Mouse (Mus musculus) liver, adult 2 months (tissue): ENCODE data around the gene Lamtor4.

Experiments used
- CTCF ChIP-seq: fragments of 200-500 bp; IDR thresholded peaks from 2 replicates; pipeline ENCODE4 v1.5.1; 2011; ENCODE audit warnings: low read depth, low read length, control low read depth
- POLR2A ChIP-seq: fragments of 200-500 bp; IDR thresholded peaks from 2 replicates; pipeline ENCODE4 v1.6.1; 2011; ENCODE audit warnings: low read length, control low read depth; ENCODE audit not compliant: insufficient read depth; ENCODE audit errors: extremely low read depth

- no peak for TF ChIP-seq CTCF
- TF ChIP-seq POLR2A: no peak
Observed at GRCm38 (mm10) chr5:138274186-138274585, 18.9 kb downstream of the Lamtor4 start.
